ENCODE assay signal across 25 mouse cellular contexts in genomic region chr2:90753565-90753964, GRCm38 (mm10). TPM values are rescaled to one million over a fixed set of nuclear protein-coding genes. Genes with fewer than 3 reads are reported as not detected.
A peak's percentile ranks its signal among the peaks of the same experiment; 100 is the strongest.
DNase-seq lines count a peak whose midpoint lies in the region; ATAC-seq and TF ChIP-seq lines count a peak whose summit lies in the region.
"Had no signal": no experiment of that assay in that cellular context is flagged by ENCODE, and none has a peak within 500 bp of the region (broad histone marks: within the 10 kb centered on the region; RNA-seq: fewer than 3 reads in every experiment).

No protein-coding gene starts in this region.

- TF ChIP-seq CTCF in CH12.LX (conservative IDR thresholded peaks at IDR 0.05 in 1 of 2, IDR thresholded peaks at IDR 0.05 in 1 of 2; ENCODE audit: low read depth in 2 of 2, low read length in 2 of 2) (no peak), MEL (IDR thresholded peaks at IDR 0.05 in 2 of 3, conservative IDR thresholded peaks at IDR 0.05 in 1 of 3; ENCODE audit: control insufficient read depth in 1 of 3, insufficient read depth in 1 of 3, low read depth in 2 of 3, low read length in 3 of 3, poor library complexity in 1 of 3, severe bottlenecking in 1 of 3) (no peak)
- no peak for TF ChIP-seq CTCF in stomach, postnatal 0 days (IDR thresholded peaks at IDR 0.05; ENCODE audit: low read depth)

- dilution Hi-C loops in CH12.LX (cut with MboI; ENCODE audit: extremely low pct_ligation_motif_present, extremely low pct_unique_long_range_greater_than_20kb, low sequenced_read_pairs) = no loop called here

- H3K4me2 ChIP-seq in CH12.LX (ENCODE audit: insufficient read depth, low read depth, poor library complexity, severe bottlenecking) = no peak overlapping the region
- H3K4me2 ChIP-seq in hindbrain, embryonic 12.5 days (replicated peaks) = no peak overlapping the region
- H3K4me2 ChIP-seq in stomach, postnatal 0 days (replicated peaks; ENCODE audit: low read depth) = no peak overlapping the region

- H3K4me1 ChIP-seq in heart, embryonic 10.5 days = no peaks in the 10 kb centered on the region; the same call in 1 of the 2 replicates
- peaks cover 4 to 24% of the 10 kb centered on the region in 2 experiments; a peak in 3 of 4 replicates for H3K4me1 ChIP-seq in CH12.LX (ENCODE audit: control insufficient read depth in 1 of 2, insufficient read depth in 2 of 2)
- H3K4me1 ChIP-seq in ES-E14 (ENCODE audit: control insufficient read depth in 2 of 2, insufficient read depth in 2 of 2, low read length in 2 of 2, poor library complexity in 1 of 2) = 0 out of 4 replicates have a peak, but pooled peaks cover 0 to 3% of the 10 kb centered on the region in 2 experiments
- H3K4me1 ChIP-seq in MEL (ENCODE audit: control insufficient read depth in 1 of 2, insufficient read depth in 2 of 2, low read length in 2 of 2) = peaks cover 19 to 31% of the 10 kb centered on the region in 2 experiments
- H3K4me1 ChIP-seq in hindbrain, embryonic 12.5 days = peaks cover 12% of the 10 kb centered on the region
- no peaks in the 10 kb centered on the region for H3K4me1 ChIP-seq in stomach, postnatal 0 days (replicated peaks; ENCODE audit: control insufficient read depth, insufficient read depth)

- no peaks in the 10 kb centered on the region for H3K9me3 ChIP-seq in heart, embryonic 10.5 days
- H3K9me3 ChIP-seq in CH12.LX (replicated peaks; ENCODE audit: low read length) (no peaks in the 10 kb centered on the region), ES-E14 (ENCODE audit: control insufficient read depth, insufficient read depth, low read depth, low read length) (no peaks in the 10 kb centered on the region), MEL (replicated peaks; ENCODE audit: insufficient read depth, low read length) (no peaks in the 10 kb centered on the region)
- H3K9me3 ChIP-seq in hindbrain, embryonic 12.5 days (replicated peaks) = no peaks in the 10 kb centered on the region
- H3K9me3 ChIP-seq in stomach, postnatal 0 days (ENCODE audit: control insufficient read depth, low read length) = no peaks in the 10 kb centered on the region
- H3K9me3 ChIP-seq: G1E had no signal

- H3K9ac ChIP-seq in CH12.LX (ENCODE audit: insufficient read depth, low read depth) (no peak overlapping the region), ES-E14 (ENCODE audit: insufficient read depth, low read depth, low read length, poor library complexity, severe bottlenecking) (no peak overlapping the region), MEL (ENCODE audit: control insufficient read depth, low read depth, low read length, poor library complexity, severe bottlenecking) (no peak overlapping the region)
- no peak overlapping the region for H3K9ac ChIP-seq in hindbrain, embryonic 12.5 days
- H3K9ac ChIP-seq in stomach, postnatal 0 days (ENCODE audit: low read length) = no peak overlapping the region

- no peaks in the 10 kb centered on the region for H3K27me3 ChIP-seq in heart, embryonic 10.5 days (ENCODE audit: insufficient read depth, poor library complexity, severe bottlenecking)
- no peaks in the 10 kb centered on the region for H3K27me3 ChIP-seq in CH12.LX (replicated peaks)
- no peaks in the 10 kb centered on the region for H3K27me3 ChIP-seq in MEL (ENCODE audit: control insufficient read depth in 1 of 2, insufficient read depth in 2 of 2, low read length in 2 of 2)
- H3K27me3 ChIP-seq in hindbrain, embryonic 12.5 days = no peaks in the 10 kb centered on the region
- no peaks in the 10 kb centered on the region for H3K27me3 ChIP-seq in stomach, postnatal 0 days (ENCODE audit: control insufficient read depth, insufficient read depth, low read length)
- H3K27me3 ChIP-seq: Patski had no signal

- peak; percentile 10 for DNase-seq in heart, adult 11 months
- no peak for DNase-seq in heart, embryonic 10.5 days (ENCODE audit: low spot score)
- DNase-seq in CH12.LX (ENCODE audit: extremely low read depth) (no peak), ES-E14 (ENCODE audit: low read depth, low spot score) (no peak), MEL (ENCODE audit: low read depth, low spot score) (no peak)
- DNase-seq in frontal cortex, adult 2 months (ENCODE audit: extremely low spot score in 1 of 2, low spot score in 1 of 2) = no peak
- no peak for DNase-seq in stomach, postnatal 0 days (ENCODE audit: low spot score)
- DNase-seq: adrenal gland, adult 2 months; adrenal gland, adult 8-10 months; adrenal gland, postnatal 10 days; adrenal gland, postnatal 14 days; adrenal gland, postnatal 25 days; adrenal gland, postnatal 36 days; B cell, adult 2 months; cerebellum, adult 11 months; cerebellum, adult 11-12 months; cerebellum, adult 18-20 months; cerebellum, adult 2 months; cerebellum, adult 8-10 months had no signal

- TF ChIP-seq POLR2A in CH12.LX (IDR thresholded peaks at IDR 0.05; ENCODE audit: low read depth, low read length) (no peak), MEL (IDR thresholded peaks at IDR 0.05; ENCODE audit: control insufficient read depth in 1 of 2, insufficient read depth in 1 of 2, low read depth in 1 of 2, low read length in 2 of 2, poor library complexity in 1 of 2) (no peak)

- in situ Hi-C loops in CH12.LX (cut with MboI; ENCODE audit: low pct_ligation_motif_present, low pct_unique_long_range_greater_than_20kb, low sequenced_read_pairs) = no loop called here
- in situ Hi-C loops in ES-E14 (cut with MboI; ENCODE audit: low sequenced_read_pairs in 2 of 2, unreplicated experiment in 2 of 2) = no loop called here

- TF ChIP-seq EP300 in CH12.LX (IDR thresholded peaks at IDR 0.05; ENCODE audit: low read length) = no peak
- TF ChIP-seq EP300 in MEL (IDR thresholded peaks at IDR 0.05; ENCODE audit: low read depth in 1 of 2, low read length in 2 of 2) = no peak
- TF ChIP-seq EP300 in stomach, postnatal 0 days (optimal IDR thresholded peaks at IDR 0.05) = no peak

- no peak for TF ChIP-seq RAD21 in CH12.LX (IDR thresholded peaks at IDR 0.05; ENCODE audit: low read depth, low read length)
- no peak for TF ChIP-seq RAD21 in MEL (IDR thresholded peaks at IDR 0.05; ENCODE audit: low read depth, low read length)

- peaks cover 60% of the 10 kb centered on the region for H3K79me2 ChIP-seq in CH12.LX (replicated peaks; ENCODE audit: control insufficient read depth, extremely low read depth, insufficient read depth, poor library complexity, severe bottlenecking)
- peaks cover 33% of the 10 kb centered on the region for H3K79me2 ChIP-seq in MEL (ENCODE audit: control insufficient read depth, insufficient read depth, low read length, poor library complexity)

- H3K36me3 ChIP-seq in heart, embryonic 10.5 days = peaks cover 87% of the 10 kb centered on the region
- H3K36me3 ChIP-seq in CH12.LX (replicated peaks in 1 of 2; ENCODE audit: control insufficient read depth in 1 of 2, insufficient read depth in 1 of 2, low read length in 1 of 2) = peaks cover 63 to 85% of the 10 kb centered on the region in 2 experiments
- peaks cover 45% of the 10 kb centered on the region for H3K36me3 ChIP-seq in ES-E14 (ENCODE audit: control insufficient read depth, insufficient read depth, low read length, poor library complexity, severe bottlenecking)
- H3K36me3 ChIP-seq in MEL (ENCODE audit: control insufficient read depth in 1 of 2, insufficient read depth in 2 of 2, low read length in 2 of 2) = peaks cover 42 to 61% of the 10 kb centered on the region in 2 experiments
- H3K36me3 ChIP-seq in hindbrain, embryonic 12.5 days = peaks cover 80% of the 10 kb centered on the region
- peaks cover 26% of the 10 kb centered on the region for H3K36me3 ChIP-seq in stomach, postnatal 0 days (ENCODE audit: control insufficient read depth, insufficient read depth, low read length)

- no peak overlapping the region for H3K27ac ChIP-seq in heart, embryonic 10.5 days
- no peak overlapping the region for H3K27ac ChIP-seq in CH12.LX (ENCODE audit: insufficient read depth, low read depth)
- no peak overlapping the region for H3K27ac ChIP-seq in ES-E14 (ENCODE audit: insufficient read depth, low read depth, low read length, poor library complexity, severe bottlenecking)
- H3K27ac ChIP-seq in MEL (ENCODE audit: control insufficient read depth, low read depth, low read length) = peak overlapping the region; percentile 61
- H3K27ac ChIP-seq in hindbrain, embryonic 12.5 days = no peak overlapping the region
- H3K27ac ChIP-seq in stomach, postnatal 0 days (replicated peaks) = no peak overlapping the region

- H3K4me3 ChIP-seq in heart, embryonic 10.5 days = no peak overlapping the region
- H3K4me3 ChIP-seq in CH12.LX (replicated peaks in 1 of 3; ENCODE audit: low read depth in 2 of 3, low read length in 2 of 3, poor library complexity in 1 of 3) (no peak overlapping the region), ES-E14 (ENCODE audit: insufficient read depth in 1 of 2, low read depth in 1 of 2, low read length in 2 of 2, poor library complexity in 1 of 2, severe bottlenecking in 1 of 2) (no peak overlapping the region), MEL (ENCODE audit: control insufficient read depth in 1 of 2, insufficient read depth in 1 of 2, low read depth in 2 of 2, low read length in 2 of 2) (no peak overlapping the region)
- H3K4me3 ChIP-seq in hindbrain, embryonic 12.5 days = no peak overlapping the region
- no peak overlapping the region for H3K4me3 ChIP-seq in stomach, postnatal 0 days (ENCODE audit: low read depth, low read length)

- ATAC-seq in hindbrain, embryonic 12.5 days (ENCODE audit: low FRiP score) = no peak
- no peak for ATAC-seq in stomach, postnatal 0 days (ENCODE audit: low FRiP score, low TSS enrichment)
- ATAC-seq: activated CD4-positive, CD25-positive, alpha-beta regulatory T cell, adult 4 months; CD4-positive, CD25-positive, alpha-beta regulatory T cell, adult 4 months; Patski had no signal

- WGBS in heart, embryonic 10.5 days = 91% methylated on average over 2 of the region's 2 CpGs
- WGBS in hindbrain, embryonic 12.5 days = 86% methylated on average over 2 of the region's 2 CpGs
- WGBS in stomach, postnatal 0 days = 96% methylated on average over 2 of the region's 2 CpGs

RNA-seq across cellular contexts. Expression of gene Fnbp4, which starts 8.4 kb away (rescaled TPM):
- 71.3 and 81.8 TPM in 2 replicates for polyA plus RNA-seq in heart, embryonic 10.5 days (2016; fragmentation: Nextera tagmentation; extraction: Ambion mirVana)
- total RNA-seq in CH12.LX (2012; rRNA removed) (33.6 and 41.3 TPM in 2 replicates), CH12.LX (2014; rRNA removed) (48.8 and 54.9 TPM in 2 replicates), ES-E14 (2012; rRNA removed) (91.4 and 124 TPM in 2 replicates), MEL (2012; rRNA removed) (39.5 and 42.1 TPM in 2 replicates)
- polyA plus RNA-seq in CH12.LX (2012; ENCODE audit: insufficient read length, low read depth) (66.7 and 74.0 TPM in 2 replicates), MEL (2012; ENCODE audit: insufficient read depth in 1 of 2, insufficient read length in 2 of 2, low read depth in 1 of 2, low replicate concordance in 2 of 2, missing spikeins in 1 of 2) (100 to 1,000 TPM in 1 of 2 experiments, 10 to 100 TPM in 1; 73.7 to 353 TPM)
- polyA plus RNA-seq in hindbrain, embryonic 12.5 days (2016; fragmentation: Nextera tagmentation; extraction: Ambion mirVana) = 150 and 168 TPM in 2 replicates
- polyA plus RNA-seq in frontal cortex, adult 2 months (2012; rRNA removed) = 80.5 and 87.2 TPM in 2 replicates
- 26.3 and 31.0 TPM in 2 replicates for polyA plus RNA-seq in stomach, postnatal 0 days (2015; fragmentation: Nextera tagmentation; extraction: Ambion mirVana)

RNA-seq across cellular contexts. Expression of gene Agbl2, which starts 29.0 kb away (rescaled TPM):
- polyA plus RNA-seq in heart, embryonic 10.5 days (2016; fragmentation: Nextera tagmentation; extraction: Ambion mirVana) = 0.51 and 0.92 TPM in 2 replicates
- total RNA-seq in CH12.LX (2012; rRNA removed) (not detected in 2 replicates), CH12.LX (2014; rRNA removed) (not detected in 2 replicates), ES-E14 (2012; rRNA removed) (0.16 and 0.27 TPM in 2 replicates), MEL (2012; rRNA removed) (not detected in 2 replicates)
- polyA plus RNA-seq in CH12.LX (2012; ENCODE audit: insufficient read length, low read depth) (not detected in 2 replicates), MEL (2012; ENCODE audit: insufficient read depth in 1 of 2, insufficient read length in 2 of 2, low read depth in 1 of 2, low replicate concordance in 2 of 2, missing spikeins in 1 of 2) (not detected)
- polyA plus RNA-seq in hindbrain, embryonic 12.5 days (2016; fragmentation: Nextera tagmentation; extraction: Ambion mirVana) = 1.4 and 2.1 TPM in 2 replicates
- polyA plus RNA-seq in frontal cortex, adult 2 months (2012; rRNA removed) = 1.8 and 2.6 TPM in 2 replicates
- polyA plus RNA-seq in stomach, postnatal 0 days (2015; fragmentation: Nextera tagmentation; extraction: Ambion mirVana) = 0.28 and 0.35 TPM in 2 replicates
- polyA plus RNA-seq: activated CD4-positive, CD25-positive, alpha-beta regulatory T cell, adult 4 months; C2C12; CD4-positive, CD25-positive, alpha-beta regulatory T cell, adult 4 months; G1E; Patski had no signal
